Mouse (Mus musculus) embryonic fibroblast, embryonic 13.5 days (primary cell): Measurements from ENCODE around the gene Efcab5. TPM values are rescaled to one million over a fixed set of nuclear protein-coding genes. Genes with fewer than 3 reads are reported as not detected.
A peak's percentile ranks its signal among the peaks of the same experiment; 100 is the strongest.

Experiments
- H3K27ac ChIP-seq: 2 replicates; pipeline ENCODE4 v1.5.1; 2012; ENCODE audit warnings: low read length, control low read depth, inconsistent platforms; ENCODE audit not compliant: insufficient read depth
- H3K4me1 ChIP-seq: 2 replicates; pipeline ENCODE4 v1.6.1; 2011; ENCODE audit warnings: low read length; ENCODE audit not compliant: control insufficient read depth, insufficient read depth
- H3K4me3 ChIP-seq: 2 replicates; pipeline ENCODE4 v1.5.1; 2011; ENCODE audit warnings: mild to moderate bottlenecking, control low read depth, low read length; ENCODE audit not compliant: insufficient read depth
- CTCF ChIP-seq: IDR thresholded peaks from 2 replicates; pipeline ENCODE4 v1.5.1; 2011; ENCODE audit warnings: mild to moderate bottlenecking, control low read depth, low read length, moderate library complexity, borderline replicate concordance; ENCODE audit not compliant: insufficient read depth
- POLR2A ChIP-seq: IDR thresholded peaks from 2 replicates; pipeline ENCODE4 v1.6.1; 2011; ENCODE audit warnings: low read depth, mild to moderate bottlenecking, control low read depth, low read length, moderate library complexity
- polyA plus RNA-seq: library from polyadenylated mRNA; stranded (reverse); fragments of >200 nt; gene quantifications from 2 replicates; pipeline ENCODE4 v1.2.4, GENCODE M21; 2011; ENCODE audit warnings: low read depth; ENCODE audit not compliant: missing spikeins, insufficient read length

The Efcab5 gene
- 0.46 and 0.50 TPM in 2 replicates for polyA plus RNA-seq

GRCm38 (mm10) chr11:77188868-77189267 is at the start of gene Efcab5:
TSS of gene Efcab5 (minus strand) at chr11:77188968.
- Histone ChIP-seq H3K4me3 (no peak within 1 kb of the TSS), H3K27ac (no peak within 1 kb of the TSS), H3K4me1 (no peaks in the 10 kb centered on the region)
- TF ChIP-seq POLR2A = no peak
- TF ChIP-seq CTCF = no peak

DNA sequence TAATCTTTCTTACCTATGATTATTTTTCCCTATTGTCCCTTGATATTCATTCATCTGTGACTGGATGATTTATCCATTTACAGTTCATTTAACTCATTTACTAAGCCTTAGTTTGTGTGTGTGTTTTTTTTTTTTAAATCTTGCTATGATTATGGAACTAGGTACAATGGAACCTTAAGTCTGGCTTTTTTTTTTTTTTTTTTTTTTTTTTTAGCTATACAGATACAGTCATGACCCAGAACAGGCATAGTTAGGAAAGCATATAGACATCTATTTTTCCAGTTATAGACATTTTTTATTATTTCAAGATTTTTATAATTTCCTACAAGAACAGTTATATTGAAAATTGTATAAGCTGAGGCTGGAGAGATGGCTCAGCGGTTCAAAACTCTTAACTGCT is 46.5 kb upstream of the Efcab5 start:
- TF ChIP-seq CTCF = no peak
- no peak for TF ChIP-seq POLR2A
- Histone ChIP-seq H3K4me1 (no peaks in the 10 kb centered on the region), H3K27ac (no peak overlapping the region), H3K4me3 (no peak overlapping the region)

DNA sequence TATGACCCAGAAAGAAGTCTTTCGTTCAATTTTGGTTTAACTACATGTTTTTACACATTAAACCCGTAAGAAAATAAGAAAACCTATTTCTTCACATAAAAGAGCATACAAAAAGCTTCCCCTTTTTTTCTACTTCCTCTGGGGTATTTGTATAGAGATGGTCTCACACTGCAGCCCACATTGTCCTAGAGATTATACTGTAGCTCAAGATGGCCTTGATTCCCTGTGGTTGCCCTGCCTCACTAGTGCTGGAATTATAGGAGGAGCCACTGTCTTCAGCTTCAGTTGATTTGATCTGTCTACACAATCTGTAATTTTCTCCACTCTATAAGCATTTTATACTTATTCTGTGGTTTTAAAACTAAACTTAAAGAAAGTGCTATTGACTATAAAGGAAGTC is 42.7 kb upstream of the Efcab5 start:
- no peak overlapping the region for H3K4me3 ChIP-seq
- H3K4me1 ChIP-seq = no peaks in the 10 kb centered on the region
- TF ChIP-seq POLR2A (no peak), CTCF (no peak)
- no peak overlapping the region for H3K27ac ChIP-seq

DNA sequence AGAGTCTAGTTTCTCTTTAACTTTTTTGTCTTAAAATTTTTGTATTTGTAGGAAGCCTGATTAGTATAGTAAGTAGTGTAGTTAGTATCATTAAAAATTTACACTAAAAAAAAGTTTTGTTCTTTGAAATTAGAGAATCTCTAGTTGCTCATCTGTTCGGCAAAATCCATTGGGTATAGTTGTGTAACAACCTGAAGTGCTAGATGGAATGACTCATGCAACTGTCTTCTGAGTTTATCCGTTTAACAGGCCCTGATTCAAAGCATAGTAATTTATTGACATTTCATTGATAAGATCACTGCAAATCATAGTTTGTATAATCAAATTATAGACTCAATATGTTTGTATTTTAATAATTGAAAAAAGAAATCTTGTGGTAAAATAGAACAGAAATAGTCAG is 42.0 kb upstream of the Efcab5 start:
- TF ChIP-seq POLR2A (no peak), CTCF (no peak)
- no peak overlapping the region for H3K4me3 ChIP-seq
- H3K4me1 ChIP-seq = no peaks in the 10 kb centered on the region
- H3K27ac ChIP-seq = no peak overlapping the region

- Histone ChIP-seq H3K4me1 (no peaks in the 10 kb centered on the region), H3K27ac (peak overlapping the region; percentile 45; the same call in 1 of the 2 replicates), H3K4me3 (peak overlapping the region; percentile 80)
- TF ChIP-seq POLR2A (0 out of 2 replicates have a peak, but pooled peaks have one; percentile 14), CTCF (no peak)
Observed at GRCm38 (mm10) chr11:77216761-77217130, 28.0 kb upstream of the Efcab5 start.

- Histone ChIP-seq H3K4me1 (no peaks in the 10 kb centered on the region), H3K27ac (peak within 1 kb of the TSS; percentile 45; the same call in 1 of the 2 replicates), H3K4me3 (peak within 1 kb of the TSS; percentile 80)
- no peak for TF ChIP-seq CTCF
- TF ChIP-seq POLR2A = peak; percentile 35; the same call in 1 of the 2 replicates
Observed at GRCm38 (mm10) chr11:77215951-77216760, 27.4 kb upstream of the Efcab5 start, which contains the start of gene Ssh2. TSS of gene Ssh2 (plus strand) at chr11:77216287.

GRCm38 (mm10) chr11:77215483-77215882 is 26.7 kb upstream of the Efcab5 start:
- H3K4me1 ChIP-seq = no peaks in the 10 kb centered on the region
- H3K4me3 ChIP-seq = peak overlapping the region; percentile 80
- TF ChIP-seq POLR2A = no peak
- TF ChIP-seq CTCF = no peak
- H3K27ac ChIP-seq = no peak overlapping the region

DNA sequence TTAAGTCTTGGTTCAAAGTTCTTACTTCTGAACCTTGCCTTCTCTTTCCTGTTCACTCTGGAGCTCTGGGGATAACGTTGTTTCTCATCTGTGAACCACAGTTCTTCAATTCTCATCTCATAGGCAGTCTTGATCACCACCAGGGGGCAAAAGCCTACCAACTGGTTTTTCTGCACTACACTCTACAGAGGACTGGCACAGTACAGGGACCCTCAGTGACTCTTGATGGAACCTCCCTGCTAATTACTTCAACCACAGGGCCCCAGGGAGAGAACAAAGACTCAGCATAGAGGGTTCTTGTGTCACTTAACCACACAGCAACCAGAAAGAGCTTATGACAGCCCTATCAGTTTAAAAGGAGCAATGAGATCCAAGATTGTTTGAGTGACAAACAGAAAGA is 26.0 kb upstream of the Efcab5 start:
- Histone ChIP-seq H3K4me3 (no peak overlapping the region), H3K27ac (no peak overlapping the region), H3K4me1 (no peaks in the 10 kb centered on the region)
- no peak for TF ChIP-seq POLR2A
- TF ChIP-seq CTCF = no peak

GRCm38 (mm10) chr11:77214142-77214692 is 25.4 kb upstream of the Efcab5 start:
- Histone ChIP-seq H3K27ac (no peak overlapping the region), H3K4me1 (no peaks in the 10 kb centered on the region), H3K4me3 (no peak overlapping the region)
- TF ChIP-seq CTCF (no peak), POLR2A (no peak)

DNA sequence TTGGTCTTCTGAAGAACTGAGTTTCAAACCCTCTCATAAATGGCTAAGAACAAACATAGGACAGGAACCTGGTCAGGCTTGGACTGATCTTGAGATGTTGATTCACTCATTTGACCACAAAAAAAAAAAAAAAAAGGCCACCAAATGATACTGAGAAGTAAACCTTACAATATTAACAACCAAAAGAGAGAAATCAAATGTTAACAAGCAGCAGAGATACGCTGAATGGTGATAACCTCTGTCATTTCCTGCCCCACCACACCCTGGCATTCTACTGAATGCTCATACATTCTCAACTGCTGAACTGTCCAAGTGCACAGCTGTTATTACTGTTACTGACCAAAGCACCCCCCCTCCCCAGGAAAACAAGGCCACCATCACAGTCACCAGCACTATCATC is 11.9 kb upstream of the Efcab5 start:
- H3K4me3 ChIP-seq = no peak overlapping the region
- H3K27ac ChIP-seq = no peak overlapping the region
- H3K4me1 ChIP-seq = no peaks in the 10 kb centered on the region
- no peak for TF ChIP-seq POLR2A
- no peak for TF ChIP-seq CTCF
